Mouse (Mus musculus) urinary bladder, postnatal 25 days (tissue): Measurements from ENCODE around the gene Gpr89.

Source experiments
- DNase-seq: peaks from one replicate; pipeline ENCODE4 v3.0.0; 2022; ENCODE audit warnings: low spot score

Gene Gpr89

DNA sequence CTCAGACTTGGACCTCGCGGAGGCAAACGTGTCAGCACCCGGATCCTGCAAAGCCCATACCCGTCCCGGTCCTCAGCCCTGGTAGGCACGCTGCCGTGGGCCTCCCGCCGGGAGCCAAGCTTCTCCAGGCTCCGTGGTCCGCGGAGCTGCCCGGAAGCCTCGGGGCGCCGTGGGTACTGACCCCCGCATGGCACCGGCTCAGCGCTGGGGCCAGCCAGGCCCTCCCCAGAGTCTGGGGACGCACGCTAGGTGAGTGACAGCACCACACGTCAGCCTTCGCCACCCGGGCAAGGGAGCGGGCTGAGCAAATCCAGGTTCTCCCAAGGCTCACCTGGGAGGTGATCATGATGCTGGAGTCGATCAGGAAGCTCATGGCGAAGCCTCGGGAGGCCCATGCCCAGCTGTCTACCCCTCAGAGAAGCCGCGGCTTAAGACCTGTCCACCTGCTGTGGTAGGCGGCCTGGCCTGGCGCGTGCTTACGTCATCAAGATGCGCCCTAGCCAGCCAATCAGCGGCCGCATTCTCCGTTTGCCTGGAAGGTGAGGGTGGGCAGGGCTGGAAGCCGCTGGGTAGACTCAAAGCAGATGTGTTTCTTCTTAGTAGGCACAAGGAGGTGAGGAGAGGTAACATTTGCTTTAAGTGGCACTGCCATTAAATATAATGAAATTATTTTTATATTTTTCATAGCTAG is at the start of gene Gpr89:
Gpr89 (minus strand) TSS at position 496 of the 691 bp plus-strand sequence.
- peak; percentile 92 for DNase-seq

DNA sequence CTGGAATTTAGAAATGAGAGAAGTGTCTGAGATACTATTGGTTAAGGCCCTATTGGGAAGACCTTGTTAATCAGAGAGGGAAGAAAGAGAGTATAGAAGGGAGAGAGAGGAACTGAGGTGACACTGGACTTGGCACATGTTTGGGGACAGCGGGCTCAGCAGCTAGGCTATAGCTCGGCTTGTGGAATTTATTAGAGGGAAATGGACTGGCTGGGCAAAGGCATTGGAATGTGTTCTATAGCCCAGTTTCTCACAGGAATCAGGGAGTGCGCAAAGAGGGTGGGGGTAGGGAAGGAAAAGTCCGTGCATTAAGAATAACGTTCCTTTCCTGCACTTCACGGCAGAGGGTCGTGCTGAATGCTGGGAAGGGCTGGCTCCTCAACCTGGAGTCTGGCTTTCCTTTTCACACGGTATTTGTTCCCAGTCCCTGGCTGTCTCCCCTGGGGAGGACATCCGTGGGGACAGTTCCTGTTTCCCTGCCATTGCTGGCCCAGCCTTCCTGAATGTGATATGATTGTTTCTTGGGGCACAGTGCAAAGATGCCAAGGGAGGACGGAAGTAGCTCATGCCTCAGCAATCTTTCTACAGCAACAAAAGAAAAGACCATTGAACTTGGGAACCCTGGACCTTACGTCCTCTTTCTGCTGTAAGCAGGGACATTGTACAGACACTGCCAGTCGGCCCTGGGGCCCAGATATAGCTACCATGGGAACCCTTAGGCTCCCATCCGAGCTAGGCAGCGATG is 48.5 kb upstream of the Gpr89 start:
- no peak for DNase-seq

DNA sequence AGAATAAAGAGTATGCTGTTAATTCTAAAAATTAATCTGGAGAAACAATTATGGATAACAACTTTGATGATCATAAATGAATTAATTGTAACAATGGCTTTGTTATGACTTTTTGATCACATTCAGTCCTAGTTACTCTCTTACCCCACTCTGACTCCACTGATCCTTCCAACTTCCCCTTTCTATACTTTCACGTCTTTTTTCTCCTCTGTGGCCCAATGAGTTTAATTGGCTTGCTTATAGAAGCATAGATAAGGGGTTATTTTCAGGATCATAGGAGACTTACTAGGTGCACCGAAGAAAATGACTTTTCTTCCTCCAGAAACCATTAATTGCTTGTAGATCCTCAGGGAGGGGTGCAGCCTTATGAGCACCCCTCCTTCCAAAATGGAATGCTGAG is 37.6 kb upstream of the Gpr89 start:
- DNase-seq, result no peak

DNA sequence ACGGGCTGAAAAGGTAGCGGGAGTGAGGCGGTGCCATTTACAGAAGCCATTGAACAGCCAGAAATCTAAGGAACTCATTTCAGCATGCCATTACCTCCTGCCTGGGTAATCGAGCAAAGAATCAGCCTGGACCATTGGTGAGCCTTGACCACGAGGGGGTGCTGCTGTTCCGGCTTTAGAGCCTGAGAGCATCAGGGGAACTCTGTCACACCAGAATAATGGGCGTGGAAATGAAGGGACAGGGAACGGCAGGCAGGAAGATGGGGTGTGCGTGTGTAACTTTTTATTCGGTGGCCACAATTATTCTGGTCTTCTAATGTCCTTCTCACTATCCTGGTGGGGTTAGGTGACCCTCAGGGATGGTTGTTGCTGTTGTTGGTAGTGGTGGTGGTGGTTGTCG is 33.6 kb upstream of the Gpr89 start:
- peak; percentile 85 for DNase-seq

DNA sequence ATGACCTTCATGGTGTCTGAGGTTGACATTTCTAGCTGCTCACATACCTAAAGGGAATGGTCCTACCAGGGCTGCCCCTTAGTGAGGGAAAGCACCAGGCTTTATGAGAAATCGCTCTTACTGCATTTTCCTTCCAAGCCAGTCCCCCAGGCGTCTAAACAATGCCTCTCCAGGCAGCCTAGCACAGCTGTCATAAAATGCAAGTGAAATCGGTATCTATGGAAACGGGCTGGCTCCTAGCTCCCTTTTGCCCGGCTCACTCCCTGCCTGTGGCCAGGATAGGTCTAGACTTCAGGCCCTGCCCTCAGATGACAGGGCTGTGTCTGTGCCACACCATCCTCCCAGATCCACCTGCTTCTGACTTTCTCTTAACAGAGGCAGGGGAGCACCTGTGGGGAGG is 32.5 kb upstream of the Gpr89 start:
- DNase-seq, result no peak

DNA sequence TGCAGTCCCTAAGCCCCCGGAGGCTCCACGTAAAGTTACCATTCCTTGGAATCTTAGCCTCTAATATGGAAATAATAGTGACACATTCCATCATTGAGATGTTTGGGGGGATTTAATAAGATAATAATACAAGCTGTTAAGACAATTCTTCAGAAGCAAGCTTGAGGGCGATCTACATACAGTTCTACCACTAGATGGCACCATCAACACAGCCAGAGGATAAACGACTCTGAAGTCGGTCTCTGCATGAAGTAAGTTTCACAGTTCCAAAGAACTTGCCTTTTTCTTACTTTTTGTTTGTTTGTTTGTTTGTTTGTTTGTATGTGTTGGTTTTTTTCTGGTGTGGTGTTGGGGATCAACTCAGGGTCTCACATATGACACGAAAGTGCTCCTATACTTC is 31.1 kb upstream of the Gpr89 start:
- DNase-seq, result no peak

DNA sequence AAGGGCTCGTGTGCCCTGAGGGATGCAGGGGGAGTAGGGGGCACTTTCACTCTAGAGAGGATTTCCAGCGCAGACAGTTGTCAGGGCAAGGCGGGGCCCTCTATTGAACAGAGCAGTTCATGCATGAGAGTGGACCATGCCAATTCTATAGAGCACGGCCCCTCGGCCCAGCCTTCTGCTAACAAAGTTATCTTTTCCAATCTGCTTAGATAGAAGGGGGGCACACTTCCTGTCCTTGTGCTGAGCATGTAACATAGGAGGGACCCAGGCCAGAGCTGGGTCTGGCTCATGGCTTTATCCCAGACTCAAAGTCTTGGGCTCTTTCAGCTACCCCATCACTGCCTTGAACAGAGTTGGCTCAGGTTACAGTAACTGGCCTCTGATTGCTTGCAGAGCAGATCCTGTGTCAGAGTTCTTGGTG is 26.1 kb upstream of the Gpr89 start:
- no peak for DNase-seq

DNA sequence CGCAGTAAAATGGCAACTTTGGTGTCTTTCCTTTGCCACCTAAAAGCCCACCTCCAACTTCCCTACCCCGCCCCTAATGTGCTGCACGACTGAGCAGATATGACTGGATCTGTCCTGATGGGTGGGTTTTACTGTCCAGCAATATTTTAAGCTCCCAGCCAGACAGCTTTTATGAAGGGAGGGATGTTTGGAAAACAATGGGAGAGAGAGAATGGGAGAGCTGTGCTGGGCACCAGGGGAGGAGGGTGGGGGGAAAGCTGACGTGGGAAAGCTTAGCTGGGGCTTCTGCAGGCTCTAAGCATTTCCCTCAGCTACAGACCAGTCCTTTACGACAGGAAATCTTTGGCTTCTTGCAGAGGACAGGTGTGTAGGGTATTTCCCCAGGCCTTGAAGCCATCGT is 20.8 kb upstream of the Gpr89 start, which contains the start of gene Gja8:
Gja8 (minus strand) TSS at position 101 of the 400 bp plus-strand sequence.
- no peak for DNase-seq

DNA sequence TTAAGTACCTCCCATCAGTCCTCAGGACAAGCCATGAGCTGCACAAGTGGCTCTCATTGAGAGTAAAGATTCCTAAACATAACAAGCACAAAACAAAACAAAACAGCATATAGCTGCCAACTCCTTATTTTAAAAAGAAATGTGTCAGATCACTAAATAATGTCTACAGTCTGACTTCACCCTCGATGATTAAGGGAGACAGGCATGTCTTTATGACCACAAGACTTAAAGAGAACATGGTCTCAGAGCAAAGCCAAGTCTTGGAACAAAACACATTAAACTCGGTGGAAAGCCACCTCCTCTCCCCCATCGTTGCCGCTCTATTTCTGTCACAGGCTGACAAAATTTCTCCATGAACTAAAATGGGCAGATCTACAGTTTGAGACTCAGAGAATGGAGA is 19.5 kb upstream of the Gpr89 start:
- DNase-seq, result no peak

DNA sequence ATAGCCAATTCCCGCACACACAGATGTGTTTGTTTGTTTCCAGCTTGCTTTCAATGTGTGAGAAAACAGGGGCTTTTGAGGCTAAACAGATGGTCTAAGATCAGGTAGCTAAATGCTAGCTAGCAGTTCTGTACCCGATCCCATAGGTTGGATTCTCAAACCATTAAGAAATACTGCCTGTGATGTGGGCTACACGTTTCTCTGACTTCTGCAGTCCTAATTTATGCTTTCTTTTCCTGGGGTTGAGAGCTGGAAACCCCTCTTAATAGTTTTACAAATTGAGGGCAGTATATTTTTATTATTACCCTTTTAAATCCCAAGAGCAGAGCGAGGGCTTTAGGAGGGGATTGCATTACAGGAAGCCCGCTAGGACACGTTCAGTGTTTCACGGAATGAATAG is 15.8 kb upstream of the Gpr89 start:
- DNase-seq, result no peak

DNA sequence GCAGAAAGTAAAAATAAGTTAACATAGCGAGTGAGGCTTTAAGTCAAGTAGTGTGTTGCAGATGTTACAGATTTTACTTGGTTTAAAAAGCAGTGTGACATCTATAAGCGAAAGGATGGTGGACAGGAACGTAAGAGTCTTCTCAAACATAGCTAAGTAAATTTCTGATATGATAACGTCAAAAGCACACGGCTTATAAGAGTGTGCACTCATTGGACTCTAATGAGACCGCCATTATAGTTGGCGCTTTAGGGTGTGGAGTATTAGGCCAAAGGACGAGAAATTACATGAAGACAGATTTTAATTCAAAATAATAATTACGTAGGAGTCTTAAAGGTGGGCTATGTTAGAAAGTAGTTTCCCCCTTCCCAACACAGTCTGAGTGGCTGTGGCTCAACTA is 446 bp upstream of the Gpr89 start:
- DNase-seq, result no peak

DNA sequence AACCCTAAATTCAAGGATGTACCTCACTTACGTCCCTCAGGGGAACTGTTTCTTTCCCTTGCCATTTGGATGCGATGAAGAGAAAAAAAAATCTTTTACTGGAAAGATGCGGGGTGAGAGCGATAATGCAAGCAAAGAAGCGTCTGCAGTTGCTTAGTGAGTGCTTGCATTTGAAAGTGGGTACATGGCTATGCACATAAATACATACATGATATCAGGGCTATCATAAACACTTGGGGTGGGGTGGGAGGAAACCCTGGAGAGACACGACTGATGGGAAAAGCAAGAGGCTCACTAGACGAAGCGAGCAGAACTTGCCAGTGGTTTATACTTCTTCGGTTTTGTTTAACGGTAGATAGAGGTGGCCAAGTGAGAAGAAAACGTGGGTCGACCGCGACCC is 753 bp downstream of the Gpr89 start, which contains the start of gene Gja5:
Gja5 (plus strand) TSS at position 301 of the 400 bp plus-strand sequence.
- no peak for DNase-seq

DNA sequence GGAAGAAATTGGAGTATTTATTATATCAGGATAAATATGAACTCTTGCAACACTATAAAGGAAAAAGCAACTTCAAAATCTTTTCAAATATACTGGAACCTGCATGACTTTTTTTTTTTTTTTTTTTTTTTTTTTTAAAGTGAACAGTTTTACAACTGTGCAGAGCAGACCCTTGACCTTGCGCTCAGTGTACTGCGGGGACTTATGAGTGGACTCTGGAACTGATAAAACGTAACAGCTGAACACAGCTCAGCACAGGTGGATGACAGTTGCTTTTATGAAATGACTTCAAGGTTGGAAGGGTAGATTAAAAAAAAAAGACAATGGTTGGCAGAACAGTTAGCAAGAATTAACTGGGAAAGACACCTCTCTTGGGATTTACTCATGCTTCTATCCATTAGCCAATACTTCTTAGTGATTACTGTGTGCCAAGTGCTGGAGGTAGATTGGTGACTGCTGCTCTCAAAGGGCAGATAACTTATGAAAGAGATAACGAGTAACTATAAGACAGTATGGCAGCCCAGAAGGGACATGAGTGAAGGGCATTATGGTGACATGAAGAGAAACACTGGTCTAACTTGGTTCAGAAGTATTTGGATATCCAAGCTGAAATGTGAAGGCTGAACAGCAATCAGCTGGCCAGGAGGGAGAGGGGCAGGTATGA is 2.7 kb downstream of the Gpr89 start:
- no peak for DNase-seq

DNA sequence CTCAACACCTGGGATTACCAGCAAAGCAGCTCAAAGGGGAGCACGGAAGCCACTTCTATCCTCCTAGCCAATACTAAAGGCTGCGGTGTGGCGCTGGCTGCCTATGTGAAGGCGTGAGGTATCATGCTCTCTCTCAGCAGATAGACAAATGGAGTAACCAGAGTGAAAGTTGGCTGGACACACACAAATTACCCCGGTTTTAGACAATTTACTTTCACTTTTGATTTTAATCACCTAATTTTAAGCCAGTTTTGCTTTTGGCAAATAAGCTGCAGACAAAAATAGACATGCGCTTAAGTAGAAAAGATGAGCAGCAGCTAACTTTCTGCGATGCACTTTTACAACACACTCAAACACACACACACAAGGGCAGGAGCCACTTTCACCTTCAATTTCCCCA is 21.5 kb downstream of the Gpr89 start:
- no peak for DNase-seq

DNA sequence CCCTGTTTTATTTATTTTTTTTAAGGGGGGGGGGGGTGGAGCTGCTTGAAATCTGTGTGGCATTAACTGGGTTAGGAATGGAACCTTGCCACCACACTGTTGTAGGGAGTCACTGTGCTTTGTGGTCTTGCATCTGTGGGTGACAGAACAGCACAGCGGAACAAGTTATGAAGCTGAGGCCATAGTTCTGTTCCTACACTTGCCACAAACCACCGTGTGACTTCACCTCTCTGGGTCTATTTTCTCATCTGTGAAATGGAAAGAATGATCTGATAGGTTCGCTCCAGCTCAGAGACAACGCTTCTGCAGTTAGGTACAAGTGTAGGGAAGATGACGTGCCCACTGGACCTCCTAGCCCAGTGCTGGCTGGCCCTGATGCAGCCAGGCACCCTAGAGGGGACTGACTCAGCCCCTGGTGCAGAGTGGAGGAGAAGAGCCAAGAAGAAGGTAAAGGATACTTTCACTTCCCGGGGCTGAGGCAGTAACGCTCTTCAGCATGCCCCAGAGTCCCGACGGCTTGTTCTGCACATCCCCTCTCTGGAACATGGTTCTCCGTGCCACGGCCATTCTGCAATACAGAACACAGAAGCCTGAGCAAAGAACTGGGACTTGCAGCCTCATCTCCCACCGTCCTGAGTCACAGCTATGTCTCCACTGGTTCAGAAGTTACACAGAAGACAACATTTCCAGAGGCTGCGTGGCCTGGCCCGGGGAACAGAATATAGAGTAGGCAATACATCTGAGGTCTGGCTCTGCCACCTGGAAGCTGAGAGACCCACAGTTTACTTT is 22.9 kb downstream of the Gpr89 start:
- DNase-seq, result no peak

DNA sequence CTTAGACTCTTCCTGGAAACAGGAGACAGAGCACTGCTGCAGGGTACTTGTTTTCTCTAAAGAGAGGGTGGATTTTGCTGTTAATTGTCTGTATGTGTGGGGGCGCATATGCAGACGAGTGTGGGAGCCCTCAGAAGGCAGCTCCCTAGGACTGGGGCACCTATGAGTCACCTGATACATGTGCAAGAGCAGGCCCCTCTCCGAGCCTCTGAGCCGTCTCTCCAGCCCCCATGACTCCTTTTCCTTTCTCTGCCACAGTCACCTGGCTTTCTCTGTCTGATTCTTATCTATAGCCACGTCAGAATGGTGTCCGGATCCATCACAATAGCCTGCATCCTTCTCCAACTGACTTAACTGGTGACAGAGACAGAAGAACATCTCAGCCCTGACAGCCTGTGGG is 23.6 kb downstream of the Gpr89 start:
- DNase-seq, result no peak

DNA sequence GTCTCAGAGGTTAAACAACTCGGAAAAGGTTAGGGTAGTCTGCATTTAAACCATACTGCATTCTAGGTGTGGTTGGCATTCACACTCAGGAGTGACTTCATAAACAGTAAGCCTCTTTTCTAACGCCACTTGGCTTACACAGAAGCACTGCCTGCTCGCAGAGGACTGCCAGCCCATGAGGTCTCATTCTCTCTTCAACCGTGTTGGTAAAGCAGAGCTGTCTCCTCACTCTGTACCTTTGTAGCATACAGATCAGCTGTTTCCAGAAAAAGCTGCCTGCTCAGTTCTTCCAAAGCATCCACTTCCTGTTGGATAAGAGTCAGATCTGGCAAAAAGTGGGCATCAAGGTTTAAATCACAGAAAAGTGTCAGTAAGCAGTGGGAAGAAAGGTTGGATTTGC is 24.8 kb downstream of the Gpr89 start:
- DNase-seq, result no peak

DNA sequence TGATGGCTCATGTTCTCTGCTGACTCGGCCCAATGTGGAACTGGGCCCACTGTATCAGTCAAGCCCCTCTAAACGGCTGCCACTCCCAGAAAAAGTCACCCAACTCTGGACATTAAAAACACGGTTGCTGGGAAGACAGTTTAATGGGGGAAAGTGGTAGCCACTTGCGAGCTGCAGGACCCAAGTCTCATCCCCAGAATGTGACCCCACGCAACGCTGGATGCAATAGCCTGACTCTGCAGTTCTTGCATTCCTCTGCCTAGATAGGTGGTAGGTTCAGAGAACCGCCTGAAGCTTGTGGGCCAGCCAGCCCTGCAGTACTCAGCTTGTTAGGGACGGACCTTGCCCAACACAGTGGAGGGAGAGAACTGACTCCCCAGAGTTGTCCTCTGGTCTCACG is 25.6 kb downstream of the Gpr89 start:
- DNase-seq, result no peak

DNA sequence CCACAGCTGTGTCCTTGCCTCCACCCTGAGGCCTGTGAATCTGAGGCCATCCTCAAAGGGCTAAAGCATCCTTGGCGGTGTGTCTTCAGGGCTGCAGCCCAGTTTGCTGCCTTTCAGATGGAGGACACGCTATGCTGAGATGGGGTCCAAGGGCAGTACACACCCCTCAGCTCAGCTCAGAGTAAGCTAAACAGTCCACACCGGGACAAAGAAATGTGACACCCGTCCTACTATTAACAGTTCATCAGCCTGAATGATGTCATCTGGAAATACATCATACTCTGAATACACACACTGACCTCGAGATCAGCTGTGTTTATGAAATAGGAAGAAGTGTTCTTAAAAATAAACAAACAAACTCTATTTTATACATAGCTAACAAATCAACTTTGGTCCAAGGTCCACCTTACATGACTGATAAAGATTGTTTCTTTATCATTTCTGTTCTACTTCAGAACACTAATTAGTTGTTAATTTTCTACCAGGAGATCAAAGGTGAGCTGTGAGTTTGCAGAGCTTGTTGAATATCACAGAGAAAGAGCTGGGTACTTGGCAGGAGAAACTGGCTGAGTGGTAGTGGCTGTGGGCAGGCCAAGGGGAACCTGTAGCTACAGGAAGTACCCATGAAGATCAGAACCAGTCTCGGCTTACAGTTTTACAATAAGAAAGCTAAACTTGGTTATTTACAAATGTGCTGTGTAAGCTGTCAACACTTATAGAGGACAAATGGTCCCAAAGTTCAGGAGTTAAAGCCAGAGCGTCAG is 30.2 kb downstream of the Gpr89 start:
- no peak for DNase-seq

DNA sequence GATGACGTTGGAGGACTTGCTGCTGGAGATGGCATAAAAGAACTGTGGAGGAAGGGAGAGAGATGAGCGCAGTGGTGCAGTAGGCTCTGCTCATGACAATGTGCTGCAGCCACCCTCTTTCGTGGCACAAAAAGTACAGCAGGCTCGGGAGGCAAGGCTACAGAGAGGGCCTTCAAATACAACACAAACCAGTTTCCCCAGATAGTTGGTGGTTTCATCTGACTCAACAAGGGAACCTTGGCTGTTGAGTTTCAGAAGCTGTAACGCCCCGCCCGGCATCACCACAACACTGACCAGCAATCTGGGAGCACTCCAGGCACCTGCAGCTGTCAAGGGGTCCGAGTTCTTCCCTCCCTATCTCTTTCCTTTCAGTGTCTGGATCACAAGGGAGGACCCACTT is 32.6 kb downstream of the Gpr89 start:
- DNase-seq, result no peak

DNA sequence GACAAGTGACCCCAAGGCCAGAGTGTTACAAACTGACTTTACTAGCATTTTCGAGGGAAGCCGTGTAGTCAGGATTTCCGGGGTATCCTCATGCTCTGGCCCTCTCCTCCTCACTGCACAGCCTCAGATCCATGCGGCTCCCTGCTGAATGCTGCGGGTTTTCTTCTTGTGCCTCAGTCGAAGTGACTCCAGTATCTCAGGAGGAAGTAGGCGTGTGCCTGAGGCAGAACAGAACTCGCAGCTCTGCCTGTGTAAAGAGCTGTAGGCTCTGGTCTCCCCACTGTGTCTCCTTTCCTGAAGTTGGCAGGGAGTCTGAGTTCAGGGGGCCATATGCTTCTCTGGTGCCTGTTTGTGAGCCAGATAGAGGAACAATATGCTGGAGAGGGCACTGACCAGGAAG is 34.1 kb downstream of the Gpr89 start:
- no peak for DNase-seq

DNA sequence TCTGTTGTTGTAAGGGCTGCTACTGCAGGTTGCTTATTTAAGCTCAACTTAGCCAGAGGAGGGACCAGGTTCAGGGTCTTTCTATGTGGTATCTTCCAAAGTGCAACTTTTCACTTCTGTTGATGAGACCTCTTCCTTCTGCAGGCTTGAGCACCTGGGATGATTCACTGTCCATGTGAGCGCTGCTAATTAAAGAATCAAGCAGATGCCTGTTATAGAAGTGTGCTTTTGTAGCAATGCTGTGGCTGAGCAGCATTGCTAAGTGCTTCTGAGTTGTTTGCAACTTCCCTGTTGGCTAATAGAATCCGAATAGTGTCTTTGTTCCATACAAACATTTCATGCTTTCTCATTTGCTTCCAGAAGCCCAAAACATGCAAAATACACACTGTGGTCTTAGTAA is 34.9 kb downstream of the Gpr89 start:
- DNase-seq, result no peak
